Mouse (Mus musculus): ENCODE measurements at regions not wholly inside any gene's neighbourhood (a gene's known extent, or its start where the extent isn't known, plus 50 kb on each side); places are given as distances from the start of the nearest gene placed in this dataset.

DNA sequence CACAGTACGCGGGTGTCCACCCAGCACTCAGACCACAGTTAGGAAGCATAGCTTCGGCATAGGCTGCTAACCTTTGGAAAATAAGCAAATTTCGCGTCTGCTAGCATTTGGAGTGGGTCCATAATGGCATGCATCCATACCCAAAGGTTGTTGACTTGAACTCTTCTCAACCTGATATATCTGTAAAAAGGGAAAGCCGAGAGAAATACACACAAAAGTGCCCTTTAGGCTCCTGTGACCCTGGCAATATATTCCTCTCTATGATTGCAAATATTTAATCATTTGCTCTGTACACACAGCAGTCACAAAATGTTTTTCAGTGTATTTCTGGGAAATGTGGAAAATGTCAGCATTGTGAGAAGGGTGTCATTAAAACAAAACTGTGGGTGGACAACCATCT lies 347.1 kb downstream of the Tfec start:
- no peak overlapping the region for H3K9ac ChIP-seq
- no peaks in the 10 kb centered on the region for H3K36me3 ChIP-seq
- H3K4me2 ChIP-seq, result no peak overlapping the region
- no peaks in the 10 kb centered on the region for H3K9me3 ChIP-seq
- 70% methylated on average over 6 of the region's 6 CpGs for WGBS
- H3K27me3 ChIP-seq (replicated peaks), result no peaks in the 10 kb centered on the region
- ATAC-seq (ENCODE audit: insufficient read depth, low FRiP score, low read depth), result no peak
- 0 out of 2 replicates have a peak, but pooled peaks cover 5% of the 10 kb centered on the region for H3K4me1 ChIP-seq
- no peak overlapping the region for H3K4me3 ChIP-seq (replicated peaks)
- no peak overlapping the region for H3K27ac ChIP-seq

DNA sequence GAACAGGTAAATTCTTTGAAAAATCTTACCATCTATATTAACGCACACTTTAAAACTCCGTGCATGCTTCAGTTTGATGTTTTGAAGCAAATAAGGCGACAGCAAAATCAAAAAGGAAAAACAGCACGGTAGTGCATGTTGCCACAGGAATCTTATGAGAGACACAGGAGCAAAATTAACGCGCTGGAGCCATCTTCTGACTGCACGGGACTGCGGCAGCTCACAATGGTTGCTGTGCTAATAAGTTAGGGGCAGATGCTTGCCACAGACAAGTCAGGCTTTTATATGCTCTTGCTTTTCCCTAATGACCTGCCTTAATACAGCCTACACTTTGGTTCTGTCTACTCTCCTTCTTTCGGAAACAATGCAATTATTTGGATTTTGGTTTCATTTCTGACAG lies 347.8 kb downstream of the Tfec start:
- Histone ChIP-seq H3K27me3 (replicated peaks) (no peaks in the 10 kb centered on the region), H3K4me2 (no peak overlapping the region), H3K27ac (no peak overlapping the region), H3K4me1 (0 out of 2 replicates have a peak, but pooled peaks cover 5% of the 10 kb centered on the region), H3K36me3 (no peaks in the 10 kb centered on the region), H3K9ac (no peak overlapping the region), H3K9me3 (no peaks in the 10 kb centered on the region), H3K4me3 (replicated peaks) (no peak overlapping the region)
- no peak for ATAC-seq (ENCODE audit: insufficient read depth, low FRiP score, low read depth)
- WGBS, result 65% methylated on average over 9 of the region's 9 CpGs

- Histone ChIP-seq H3K9me3 (no peaks in the 10 kb centered on the region), H3K4me3 (replicated peaks) (no peak overlapping the region), H3K4me2 (no peak overlapping the region), H3K9ac (no peak overlapping the region), H3K27ac (no peak overlapping the region), H3K4me1 (no peaks in the 10 kb centered on the region), H3K36me3 (no peaks in the 10 kb centered on the region), H3K27me3 (replicated peaks) (no peaks in the 10 kb centered on the region)
- ATAC-seq (ENCODE audit: insufficient read depth, low FRiP score, low read depth), result no peak
- WGBS, result 38% methylated on average over 1 of the region's 1 CpGs
These were observed 384.2 kb downstream of the Tfec start for GRCm38 (mm10) chr6:16514054-16514453.

DNA sequence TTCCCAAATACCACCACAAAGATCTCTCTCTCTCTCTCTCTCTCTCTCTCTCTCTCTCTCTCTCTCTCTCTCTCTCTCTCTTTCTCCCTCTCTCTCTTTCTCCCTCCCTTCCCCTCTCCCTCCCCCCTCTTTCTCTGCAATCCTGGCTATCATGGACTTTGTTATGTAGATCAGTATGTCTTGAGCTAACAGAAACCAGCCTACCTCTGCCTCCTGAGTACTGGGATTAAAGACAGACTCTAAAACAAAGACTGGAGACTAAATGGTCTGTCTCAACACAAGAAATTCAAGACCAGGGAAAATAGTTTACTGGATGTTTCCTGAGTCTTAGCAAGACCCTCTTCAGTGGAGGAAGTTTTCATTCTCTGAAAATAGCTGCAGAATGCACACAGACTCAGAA lies 384.7 kb downstream of the Tfec start:
- Histone ChIP-seq H3K9ac (no peak overlapping the region), H3K27me3 (replicated peaks) (no peaks in the 10 kb centered on the region), H3K36me3 (no peaks in the 10 kb centered on the region), H3K27ac (no peak overlapping the region), H3K4me2 (no peak overlapping the region), H3K4me3 (replicated peaks) (no peak overlapping the region), H3K9me3 (no peaks in the 10 kb centered on the region), H3K4me1 (no peaks in the 10 kb centered on the region)
- no peak for ATAC-seq (ENCODE audit: insufficient read depth, low FRiP score, low read depth)

- Histone ChIP-seq H3K9me3 (no peaks in the 10 kb centered on the region), H3K36me3 (no peaks in the 10 kb centered on the region), H3K27me3 (replicated peaks) (no peaks in the 10 kb centered on the region), H3K27ac (no peak overlapping the region), H3K9ac (no peak overlapping the region), H3K4me1 (no peaks in the 10 kb centered on the region), H3K4me2 (no peak overlapping the region), H3K4me3 (replicated peaks) (no peak overlapping the region)
- WGBS, result 80% methylated on average over 4 of the region's 4 CpGs
- ATAC-seq (ENCODE audit: insufficient read depth, low FRiP score, low read depth), result no peak
These were observed 394.4 kb downstream of the Tfec start for GRCm38 (mm10) chr6:16503836-16504235.

GRCm38 (mm10) chr6:16487015-16487630 lies 411.1 kb downstream of the Tfec start:
- Histone ChIP-seq H3K9ac (no peak overlapping the region), H3K36me3 (no peaks in the 10 kb centered on the region), H3K27ac (no peak overlapping the region), H3K27me3 (replicated peaks) (no peaks in the 10 kb centered on the region), H3K4me2 (no peak overlapping the region), H3K4me3 (replicated peaks) (no peak overlapping the region), H3K9me3 (no peaks in the 10 kb centered on the region), H3K4me1 (no peaks in the 10 kb centered on the region)
- no peak; the same call in 1 of the 2 replicates for ATAC-seq (ENCODE audit: insufficient read depth, low FRiP score, low read depth)
- 62% methylated on average over 8 of the region's 8 CpGs for WGBS

- no peak overlapping the region for H3K27ac ChIP-seq
- no peaks in the 10 kb centered on the region for H3K36me3 ChIP-seq
- H3K4me3 ChIP-seq (replicated peaks), result no peak overlapping the region
- H3K4me2 ChIP-seq, result no peak overlapping the region
- WGBS, result 85% methylated on average over 5 of the region's 5 CpGs
- H3K4me1 ChIP-seq, result no peaks in the 10 kb centered on the region
- no peaks in the 10 kb centered on the region for H3K9me3 ChIP-seq
- no peaks in the 10 kb centered on the region for H3K27me3 ChIP-seq (replicated peaks)
- no peak overlapping the region for H3K9ac ChIP-seq
- no peak for ATAC-seq (ENCODE audit: insufficient read depth, low FRiP score, low read depth)
These were observed 414.9 kb downstream of the Tfec start for GRCm38 (mm10) chr6:16483295-16483694.

DNA sequence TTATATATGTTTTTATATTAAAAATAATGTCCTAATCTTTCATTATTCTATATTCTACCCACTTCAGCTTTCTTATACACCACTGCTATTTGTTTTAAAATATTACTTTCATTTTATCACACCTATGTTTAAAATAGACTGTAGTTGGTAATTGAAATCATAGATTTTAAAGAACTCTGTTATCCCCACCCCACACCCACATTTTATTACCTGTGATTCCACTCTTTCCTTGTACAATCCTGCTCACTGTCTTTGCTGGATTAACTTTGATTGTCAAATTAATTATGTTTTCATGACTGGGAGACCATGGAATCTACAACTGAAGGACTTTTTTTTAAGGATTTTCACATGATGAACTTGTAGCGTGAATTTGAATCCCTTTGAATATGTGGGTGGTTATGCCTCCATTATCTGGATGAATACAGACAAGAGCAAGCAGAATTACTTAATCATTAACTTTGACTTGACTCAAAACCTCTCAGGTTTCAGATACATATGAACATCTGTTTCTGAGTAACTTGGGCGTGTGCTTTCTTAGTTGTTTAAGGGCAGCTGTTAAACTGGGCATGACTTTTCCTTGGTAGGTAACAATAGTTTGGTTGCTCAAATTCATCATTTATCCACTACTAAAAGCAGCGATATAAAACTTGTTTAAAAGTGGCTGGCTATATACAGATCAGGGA lies 429.4 kb downstream of the Tfec start:
- WGBS, result 72% methylated on average over 3 of the region's 3 CpGs
- H3K4me3 ChIP-seq (replicated peaks), result no peak overlapping the region
- H3K27me3 ChIP-seq (replicated peaks), result no peaks in the 10 kb centered on the region
- ATAC-seq (ENCODE audit: insufficient read depth, low FRiP score, low read depth), result no peak
- H3K27ac ChIP-seq, result no peak overlapping the region
- H3K36me3 ChIP-seq, result no peaks in the 10 kb centered on the region
- no peaks in the 10 kb centered on the region for H3K4me1 ChIP-seq
- no peaks in the 10 kb centered on the region for H3K9me3 ChIP-seq
- H3K9ac ChIP-seq, result no peak overlapping the region
- H3K4me2 ChIP-seq, result no peak overlapping the region

DNA sequence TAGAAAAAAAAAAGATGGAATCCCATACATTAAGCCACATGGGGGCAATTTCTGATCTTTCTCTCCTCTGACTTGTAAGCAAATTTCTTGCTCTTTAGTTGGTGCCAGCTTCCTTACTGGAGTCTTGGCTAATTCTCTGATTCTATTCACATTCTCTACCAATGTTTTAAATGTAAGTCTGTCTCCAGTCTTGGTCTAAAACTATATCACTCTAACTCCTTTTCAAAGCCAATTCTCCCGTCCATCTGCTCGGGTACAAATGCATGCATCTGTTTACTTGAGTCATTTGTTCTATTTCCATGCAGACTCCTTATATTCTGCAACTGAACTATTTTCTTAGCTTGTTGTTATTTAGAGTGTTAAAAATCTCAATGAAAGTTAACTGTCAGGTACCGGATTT lies 440.0 kb downstream of the Tfec start:
- ATAC-seq (ENCODE audit: insufficient read depth, low FRiP score, low read depth), result no peak
- whole genome bisulfite sequencing, result 87% methylated on average over 3 of the region's 3 CpGs
- no peaks in the 10 kb centered on the region for H3K9me3 ChIP-seq
- no peak overlapping the region for H3K27ac ChIP-seq
- H3K4me3 ChIP-seq (replicated peaks), result no peak overlapping the region
- no peaks in the 10 kb centered on the region for H3K27me3 ChIP-seq (replicated peaks)
- no peak overlapping the region for H3K9ac ChIP-seq
- no peaks in the 10 kb centered on the region for H3K36me3 ChIP-seq
- H3K4me1 ChIP-seq, result no peaks in the 10 kb centered on the region
- no peak overlapping the region for H3K4me2 ChIP-seq

Measured in stomach, embryonic 15.5 days (tissue).